Mouse (Mus musculus): ENCODE results near the gene Smim24. TPM values are rescaled to one million over a fixed set of nuclear protein-coding genes. Genes with fewer than 3 reads are reported as not detected.

The Smim24 gene
- polyA plus RNA-seq, 1 experiment: 5.3 TPM

- H3K9ac ChIP-seq (ENCODE audit: low read depth, poor library complexity, severe bottlenecking): peak overlapping the region; percentile 73
- no peaks in the 10 kb centered on the region for H3K36me3 ChIP-seq (ENCODE audit: control insufficient read depth, insufficient read depth, low read length, poor library complexity, severe bottlenecking)
- H3K4me3 ChIP-seq (ENCODE audit: low read depth, low read length): peak overlapping the region; percentile 64
- no peaks in the 10 kb centered on the region for H3K27me3 ChIP-seq (ENCODE audit: control insufficient read depth, insufficient read depth, low read length, poor library complexity, severe bottlenecking)
- H3K9me3 ChIP-seq (replicated peaks; ENCODE audit: control insufficient read depth, insufficient read depth, low read length, poor library complexity, severe bottlenecking): no peaks in the 10 kb centered on the region
- peaks cover 2% of the 10 kb centered on the region for H3K4me1 ChIP-seq (ENCODE audit: control insufficient read depth, insufficient read depth, low read length)
- no peak overlapping the region for H3K27ac ChIP-seq (ENCODE audit: insufficient read depth, low read length)
- TF ChIP-seq EP300 (IDR thresholded peaks at IDR 0.05; ENCODE audit: insufficient read depth, low read depth, low read length): no peak
- no peak for TF ChIP-seq CTCF (IDR thresholded peaks at IDR 0.05; ENCODE audit: low read depth, low read length)
- no peak for TF ChIP-seq POLR2A (IDR thresholded peaks at IDR 0.05; ENCODE audit: insufficient read depth, low read length)
Observed at GRCm38 (mm10) chr10:81426081-81426671, 33.3 kb downstream of the Smim24 start.

DNA sequence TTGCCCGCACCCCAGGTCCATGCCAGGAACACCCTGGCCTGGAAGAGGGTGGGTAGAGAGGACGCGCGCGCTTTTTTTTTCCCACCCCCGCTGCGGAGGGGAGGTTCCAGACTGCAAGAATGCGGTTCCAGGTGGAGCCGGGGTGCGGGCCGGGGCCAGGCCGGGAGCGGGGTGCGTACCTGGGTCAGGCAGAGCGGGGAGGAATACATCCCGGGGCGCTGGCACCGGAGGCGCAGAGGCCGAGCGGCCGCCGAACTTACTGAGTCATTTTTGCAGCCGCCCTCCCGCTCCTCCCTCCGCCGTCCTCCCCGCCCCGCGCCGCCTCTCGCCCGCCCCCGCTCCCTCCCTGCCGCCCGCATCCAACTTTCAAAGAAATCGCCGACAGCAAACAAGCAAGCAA lies 34.0 kb downstream of the Smim24 start:
- no peaks in the 10 kb centered on the region for H3K36me3 ChIP-seq (ENCODE audit: control insufficient read depth, insufficient read depth, low read length, poor library complexity, severe bottlenecking)
- H3K4me3 ChIP-seq (ENCODE audit: low read depth, low read length): peak overlapping the region; percentile 64
- peaks cover 2% of the 10 kb centered on the region for H3K4me1 ChIP-seq (ENCODE audit: control insufficient read depth, insufficient read depth, low read length)
- TF ChIP-seq EP300 (IDR thresholded peaks at IDR 0.05; ENCODE audit: insufficient read depth, low read depth, low read length) (no peak), POLR2A (IDR thresholded peaks at IDR 0.05; ENCODE audit: insufficient read depth, low read length) (no peak), CTCF (IDR thresholded peaks at IDR 0.05; ENCODE audit: low read depth, low read length) (no peak)
- H3K9ac ChIP-seq (ENCODE audit: low read depth, poor library complexity, severe bottlenecking): peak overlapping the region; percentile 73
- no peak overlapping the region for H3K27ac ChIP-seq (ENCODE audit: insufficient read depth, low read length)
- H3K27me3 ChIP-seq (ENCODE audit: control insufficient read depth, insufficient read depth, low read length, poor library complexity, severe bottlenecking): no peaks in the 10 kb centered on the region
- H3K9me3 ChIP-seq (replicated peaks; ENCODE audit: control insufficient read depth, insufficient read depth, low read length, poor library complexity, severe bottlenecking): no peaks in the 10 kb centered on the region

DNA sequence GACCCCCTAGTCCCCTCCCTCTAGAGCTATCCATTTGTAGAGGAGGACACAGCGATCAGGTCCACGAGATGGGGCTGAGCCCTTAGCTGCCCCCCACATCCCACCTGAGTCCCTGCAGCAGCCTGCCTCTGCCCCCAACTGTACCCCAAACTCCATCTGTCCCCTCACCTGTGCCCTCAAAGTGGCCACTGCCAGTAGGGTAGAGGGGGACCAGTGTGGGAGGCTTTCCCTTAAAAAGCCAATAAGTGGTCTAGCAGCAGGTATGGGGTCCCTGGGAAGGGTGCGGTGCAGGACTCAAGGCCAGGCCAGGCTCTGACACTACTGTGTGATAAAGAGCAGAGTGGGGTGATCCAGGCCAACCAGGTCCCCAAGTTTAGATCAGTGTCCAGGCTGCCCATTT lies 34.5 kb downstream of the Smim24 start:
- Histone ChIP-seq H3K27me3 (ENCODE audit: control insufficient read depth, insufficient read depth, low read length, poor library complexity, severe bottlenecking) (no peaks in the 10 kb centered on the region), H3K36me3 (ENCODE audit: control insufficient read depth, insufficient read depth, low read length, poor library complexity, severe bottlenecking) (no peaks in the 10 kb centered on the region), H3K4me3 (ENCODE audit: low read depth, low read length) (peak overlapping the region; percentile 39), H3K27ac (ENCODE audit: insufficient read depth, low read length) (no peak overlapping the region), H3K9ac (ENCODE audit: low read depth, poor library complexity, severe bottlenecking) (peak overlapping the region; percentile 73), H3K4me1 (ENCODE audit: control insufficient read depth, insufficient read depth, low read length) (peaks cover 2% of the 10 kb centered on the region), H3K9me3 (replicated peaks; ENCODE audit: control insufficient read depth, insufficient read depth, low read length, poor library complexity, severe bottlenecking) (no peaks in the 10 kb centered on the region)
- TF ChIP-seq POLR2A (IDR thresholded peaks at IDR 0.05; ENCODE audit: insufficient read depth, low read length) (no peak), CTCF (IDR thresholded peaks at IDR 0.05; ENCODE audit: low read depth, low read length) (no peak), EP300 (IDR thresholded peaks at IDR 0.05; ENCODE audit: insufficient read depth, low read depth, low read length) (no peak)

DNA sequence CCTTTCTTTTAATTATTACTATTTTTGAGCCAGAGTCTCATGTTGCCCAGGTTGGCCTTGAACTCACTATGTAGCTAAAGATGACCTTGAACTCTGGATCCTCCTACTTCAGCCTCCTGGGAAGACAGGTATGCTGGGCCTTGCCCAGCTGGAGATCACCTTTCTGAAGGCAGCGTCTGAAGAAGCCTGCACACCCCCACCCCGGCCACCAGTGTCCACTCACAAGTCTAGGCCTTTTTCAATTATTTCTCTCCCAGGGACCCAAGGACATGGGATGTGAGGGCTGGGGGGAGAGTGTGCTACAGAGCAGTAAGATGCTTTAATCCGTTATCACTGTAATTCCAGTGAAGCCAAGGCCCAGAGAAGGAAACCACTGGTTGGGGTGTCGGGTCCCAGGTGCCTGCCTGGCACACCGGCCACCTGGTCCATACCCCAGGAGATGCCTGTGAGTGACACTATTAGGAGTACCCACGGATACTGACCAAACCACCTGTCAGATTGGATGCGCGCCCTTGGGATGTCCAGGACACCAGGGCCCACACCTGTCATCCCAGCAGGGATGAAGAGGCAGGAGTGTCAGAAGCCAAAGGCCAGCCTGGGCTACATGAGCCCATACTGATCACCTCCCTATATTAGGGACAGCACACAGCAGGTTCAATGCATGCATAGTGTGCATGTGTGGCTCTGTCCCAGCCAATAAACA lies 35.1 kb downstream of the Smim24 start:
- Histone ChIP-seq H3K27me3 (ENCODE audit: control insufficient read depth, insufficient read depth, low read length, poor library complexity, severe bottlenecking) (no peaks in the 10 kb centered on the region), H3K9ac (ENCODE audit: low read depth, poor library complexity, severe bottlenecking) (no peak overlapping the region)

DNA sequence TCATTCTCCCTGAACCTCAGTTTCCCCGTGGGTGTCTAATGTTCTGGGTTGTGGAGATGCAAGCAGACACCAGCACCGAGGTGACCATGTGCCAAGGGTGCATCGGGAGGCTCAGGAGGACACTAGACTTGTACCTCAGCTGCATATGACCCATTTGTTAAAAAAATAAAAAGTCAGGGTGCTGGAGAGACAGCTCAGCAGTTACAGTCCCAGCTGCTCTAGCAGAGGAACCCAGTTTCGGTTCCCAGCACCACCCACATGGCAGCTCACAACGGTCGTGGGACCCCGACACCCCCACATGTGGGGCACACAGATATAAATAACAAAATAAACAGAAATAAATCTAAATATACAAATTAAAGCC lies 35.6 kb downstream of the Smim24 start:
- TF ChIP-seq POLR2A (IDR thresholded peaks at IDR 0.05; ENCODE audit: insufficient read depth, low read length) (no peak), CTCF (IDR thresholded peaks at IDR 0.05; ENCODE audit: low read depth, low read length) (no peak), EP300 (IDR thresholded peaks at IDR 0.05; ENCODE audit: insufficient read depth, low read depth, low read length) (no peak)
- Histone ChIP-seq H3K27ac (ENCODE audit: insufficient read depth, low read length) (no peak overlapping the region), H3K4me3 (ENCODE audit: low read depth, low read length) (no peak overlapping the region), H3K9me3 (replicated peaks; ENCODE audit: control insufficient read depth, insufficient read depth, low read length, poor library complexity, severe bottlenecking) (no peaks in the 10 kb centered on the region), H3K27me3 (ENCODE audit: control insufficient read depth, insufficient read depth, low read length, poor library complexity, severe bottlenecking) (no peaks in the 10 kb centered on the region), H3K4me1 (ENCODE audit: control insufficient read depth, insufficient read depth, low read length) (peaks cover 4% of the 10 kb centered on the region), H3K9ac (ENCODE audit: low read depth, poor library complexity, severe bottlenecking) (no peak overlapping the region), H3K36me3 (ENCODE audit: control insufficient read depth, insufficient read depth, low read length, poor library complexity, severe bottlenecking) (no peaks in the 10 kb centered on the region)

More for the DNA sequence above, 35.1 kb downstream of the Smim24 start:
- Histone ChIP-seq H3K9me3 (replicated peaks; ENCODE audit: control insufficient read depth, insufficient read depth, low read length, poor library complexity, severe bottlenecking) (no peaks in the 10 kb centered on the region), H3K36me3 (ENCODE audit: control insufficient read depth, insufficient read depth, low read length, poor library complexity, severe bottlenecking) (no peaks in the 10 kb centered on the region), H3K27ac (ENCODE audit: insufficient read depth, low read length) (no peak overlapping the region), H3K4me1 (ENCODE audit: control insufficient read depth, insufficient read depth, low read length) (peaks cover 2% of the 10 kb centered on the region), H3K4me3 (ENCODE audit: low read depth, low read length) (no peak overlapping the region)
- no peak for TF ChIP-seq EP300 (IDR thresholded peaks at IDR 0.05; ENCODE audit: insufficient read depth, low read depth, low read length)
- no peak for TF ChIP-seq POLR2A (IDR thresholded peaks at IDR 0.05; ENCODE audit: insufficient read depth, low read length)
- no peak for TF ChIP-seq CTCF (IDR thresholded peaks at IDR 0.05; ENCODE audit: low read depth, low read length)

DNA sequence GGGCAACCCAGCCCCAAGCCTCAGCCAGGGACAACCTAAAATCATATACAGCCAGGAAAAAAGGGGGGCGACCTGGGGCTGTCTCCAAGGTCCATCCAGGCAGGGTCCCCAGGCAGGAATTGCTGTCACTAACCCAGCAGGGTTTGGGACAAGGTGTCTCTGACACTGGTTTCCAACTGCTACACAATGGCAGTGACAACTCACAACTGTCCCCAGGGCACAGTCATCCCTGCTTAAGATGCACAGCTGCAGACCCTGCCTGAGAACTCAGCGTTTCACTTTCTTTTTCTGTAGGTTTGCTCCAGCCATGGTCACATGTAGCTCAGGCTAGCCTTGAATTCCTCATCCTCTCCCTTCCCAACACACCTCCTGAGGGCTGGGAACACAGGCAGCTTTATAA lies 36.2 kb downstream of the Smim24 start:
- H3K4me3 ChIP-seq (ENCODE audit: low read depth, low read length): no peak overlapping the region
- TF ChIP-seq CTCF (IDR thresholded peaks at IDR 0.05; ENCODE audit: low read depth, low read length): no peak
- no peak for TF ChIP-seq EP300 (IDR thresholded peaks at IDR 0.05; ENCODE audit: insufficient read depth, low read depth, low read length)
- TF ChIP-seq POLR2A (IDR thresholded peaks at IDR 0.05; ENCODE audit: insufficient read depth, low read length): no peak
- no peaks in the 10 kb centered on the region for H3K27me3 ChIP-seq (ENCODE audit: control insufficient read depth, insufficient read depth, low read length, poor library complexity, severe bottlenecking)

More for the DNA sequence above, 36.2 kb downstream of the Smim24 start:
- Histone ChIP-seq H3K4me1 (ENCODE audit: control insufficient read depth, insufficient read depth, low read length) (peaks cover 5% of the 10 kb centered on the region), H3K36me3 (ENCODE audit: control insufficient read depth, insufficient read depth, low read length, poor library complexity, severe bottlenecking) (no peaks in the 10 kb centered on the region), H3K9me3 (replicated peaks; ENCODE audit: control insufficient read depth, insufficient read depth, low read length, poor library complexity, severe bottlenecking) (no peaks in the 10 kb centered on the region), H3K9ac (ENCODE audit: low read depth, poor library complexity, severe bottlenecking) (no peak overlapping the region), H3K27ac (ENCODE audit: insufficient read depth, low read length) (no peak overlapping the region)

Measured in ES-Bruce4 (cell line).